Comparison of ENCODE assay signal across 15 mouse cellular contexts in genomic region chr4:140870876-140871275, GRCm38 (mm10). TPM values are rescaled to one million over a fixed set of nuclear protein-coding genes. Genes with fewer than 3 reads are reported as not detected.
A peak's percentile ranks its signal among the peaks of the same experiment; 100 is the strongest.
DNase-seq lines count a peak whose midpoint lies in the region.
"Had no signal": no experiment of that assay in that cellular context is flagged by ENCODE, and none has a peak within 500 bp of the region (broad histone marks: within the 10 kb centered on the region; RNA-seq: fewer than 3 reads in every experiment).

No protein-coding gene starts in this region.

- DNase-seq in adrenal gland, postnatal 14 days, result peak; percentile 0
- DNase-seq in adrenal gland, postnatal 10 days, result no peak
- DNase-seq in heart, adult 11 months, result peak; percentile 66
- no peak for DNase-seq in heart, postnatal 36 days
- peak; percentile 3 for DNase-seq in urinary bladder, postnatal 10 days (ENCODE audit: low spot score)
- no peak for DNase-seq in urinary bladder, postnatal 36 days (ENCODE audit: low spot score in 2 of 2)
- DNase-seq: adrenal gland, adult 8-10 months; adrenal gland, postnatal 36 days; B cell, adult 2 months; cerebellum, adult 11-12 months; cerebellum, adult 2 months; cerebellum, adult 9-10 months; cerebellum, postnatal 25 days; forebrain, postnatal 0 days had no signal

- intact Hi-C loops in heart, postnatal 36 days (cut with DNase I), result no loop called here

RNA-seq across cellular contexts. Expression of gene Padi1, which starts 25.3 kb away (rescaled TPM):
- not detected in 2 replicates for total RNA-seq in adrenal gland, postnatal 14 days (2021)
- not detected for total RNA-seq in adrenal gland, postnatal 10 days (2021)
- not detected for total RNA-seq in heart, postnatal 36 days (2021)
- total RNA-seq: adrenal gland, adult 18-20 months; adrenal gland, adult 8-10 months; adrenal gland, postnatal 36 days had no signal

RNA-seq across cellular contexts. Expression of gene Padi2, which starts 35.3 kb away (rescaled TPM):
- total RNA-seq in adrenal gland, postnatal 14 days (2021), result 1.3 and 1.9 TPM in 2 replicates
- 1 to 10 TPM; 2.4 to 5.5 TPM for total RNA-seq in adrenal gland, postnatal 10 days (2021)
- total RNA-seq in heart, postnatal 36 days (2021), result 1 to 10 TPM in 1 of 2 experiments, under 1 TPM in 1; 0.56 to 1.0 TPM

Comparison
In these comparisons a context has a peak if more than half of its experiments do, and no peak if none do; other contexts are left out.
1. DNase-seq: peak in adrenal gland, postnatal 14 days (single experiment), heart, adult 11 months (single experiment) and urinary bladder, postnatal 10 days (single experiment); none in adrenal gland, postnatal 10 days (single experiment), heart, postnatal 36 days (0 of 2) and urinary bladder, postnatal 36 days (0 of 2).